Mouse (Mus musculus) brain, embryonic 14.5 days (tissue): ENCODE results near the gene Tbc1d1.
"Not testable (repeated sequence)": the region's sequence is repeated elsewhere in the genome, so short reads cannot be mapped to it uniquely, and the experiment has no call there.

Experiments used
- CTCF ChIP-seq: fragments of 200-500 bp; IDR thresholded peaks from 2 replicates; pipeline ENCODE4 v1.5.1; 2012; ENCODE audit warnings: inconsistent platforms, mild to moderate bottlenecking, moderate library complexity, borderline replicate concordance; ENCODE audit not compliant: insufficient read depth, insufficient read length; ENCODE audit errors: extremely low read depth
- POLR2A ChIP-seq: fragments of 200-500 bp; IDR thresholded peaks from 2 replicates; pipeline ENCODE4 v1.6.1; 2012; ENCODE audit warnings: mild to moderate bottlenecking, inconsistent platforms, borderline replicate concordance; ENCODE audit not compliant: poor library complexity, insufficient read depth, insufficient read length, severe bottlenecking; ENCODE audit errors: extremely low read depth

- TF ChIP-seq CTCF, POLR2A: not testable (repeated sequence)
Measured at GRCm38 (mm10) chr5:64338795-64339194, 182.7 kb downstream of the Tbc1d1 start.
